Mouse (Mus musculus) heart, embryonic 16.5 days (tissue): ENCODE measurements around the gene Tub. TPM values are rescaled to one million over a fixed set of nuclear protein-coding genes. Genes with fewer than 3 reads are reported as not detected.

Source experiments
- ATAC-seq: fragments of 200-750 bp; cut with Nextera tagmentation; replicated peaks from 2 replicates; pipeline ENCODE4 v1.8.0; 2017; ENCODE audit warnings: moderate number of reproducible peaks; ENCODE audit not compliant: insufficient read depth, low FRiP score; ENCODE audit errors: extremely low read depth
- H3K27ac ChIP-seq: fragments of 300-500 bp; sonication (generic); 2 replicates; pipeline ENCODE4 v1.5.1; 2014; ENCODE audit warnings: mild to moderate bottlenecking, low read length, control low read depth, moderate library complexity
- H3K27me3 ChIP-seq: fragments of 300-500 bp; sonication (generic); 2 replicates; pipeline ENCODE4 v1.6.1; 2014; ENCODE audit warnings: low read length, mixed read lengths; ENCODE audit not compliant: control insufficient read depth, insufficient read depth
- H3K36me3 ChIP-seq: fragments of 300-500 bp; sonication (generic); 2 replicates; pipeline ENCODE4 v1.6.1; 2014; ENCODE audit not compliant: control insufficient read depth, insufficient read depth
- H3K4me1 ChIP-seq: fragments of 300-500 bp; sonication (generic); 2 replicates; pipeline ENCODE4 v1.6.1; 2014; ENCODE audit warnings: low read length, mixed read lengths; ENCODE audit not compliant: control insufficient read depth, insufficient read depth
- H3K4me2 ChIP-seq: fragments of 300-500 bp; sonication (generic); 2 replicates; pipeline ENCODE4 v1.6.1; 2014; ENCODE audit warnings: low read depth, mild to moderate bottlenecking, control low read depth, low read length
- H3K4me3 ChIP-seq: fragments of 300-500 bp; sonication (generic); 2 replicates; pipeline ENCODE4 v1.5.1; 2014; ENCODE audit warnings: mild to moderate bottlenecking, control low read depth, low read length
- H3K9ac ChIP-seq: fragments of 300-500 bp; sonication (generic); 2 replicates; pipeline ENCODE4 v1.6.1; 2014; ENCODE audit warnings: low read length, control low read depth
- H3K9me3 ChIP-seq: fragments of 300-500 bp; sonication (generic); replicated peaks from 2 replicates; pipeline ENCODE4 v1.6.1; 2016; ENCODE audit warnings: low read length; ENCODE audit not compliant: control insufficient read depth
- WGBS: fragments of 180-500 bp; shearing (Covaris S2); extraction: QIAGEN DNeasy Blood & Tissue Kit; methylation state at CpG from one replicate; pipeline ENCODE4 v1.1.7; 2014; 5-methylcytosine and 5-hydroxymethylcytosine counted together
- polyA plus RNA-seq: library from polyadenylated mRNA; unstranded; fragments of >200 nt; fragmentation: Nextera tagmentation; extraction: Ambion mirVana; gene quantifications from 2 replicates; pipeline ENCODE4 v1.2.1, GENCODE M21; 2015

Gene Tub
- polyA plus RNA-seq, 1 experiment from 2014 or later, result 0.76 TPM

- H3K9ac ChIP-seq, result no peak overlapping the region
- no peaks in the 10 kb centered on the region for H3K27me3 ChIP-seq
- peaks cover 11% of the 10 kb centered on the region for H3K4me1 ChIP-seq
- H3K36me3 ChIP-seq, result peaks cover 43% of the 10 kb centered on the region
- H3K9me3 ChIP-seq, result no peaks in the 10 kb centered on the region
- ATAC-seq, result no peak
- whole genome bisulfite sequencing, result 92% methylated on average over 4 of the region's 4 CpGs
- H3K4me3 ChIP-seq, result no peak overlapping the region
- no peak overlapping the region for H3K4me2 ChIP-seq
- H3K27ac ChIP-seq, result no peak overlapping the region
Measured at GRCm38 (mm10) chr7:108936591-108936990, 13.5 kb upstream of the Tub start.

DNA sequence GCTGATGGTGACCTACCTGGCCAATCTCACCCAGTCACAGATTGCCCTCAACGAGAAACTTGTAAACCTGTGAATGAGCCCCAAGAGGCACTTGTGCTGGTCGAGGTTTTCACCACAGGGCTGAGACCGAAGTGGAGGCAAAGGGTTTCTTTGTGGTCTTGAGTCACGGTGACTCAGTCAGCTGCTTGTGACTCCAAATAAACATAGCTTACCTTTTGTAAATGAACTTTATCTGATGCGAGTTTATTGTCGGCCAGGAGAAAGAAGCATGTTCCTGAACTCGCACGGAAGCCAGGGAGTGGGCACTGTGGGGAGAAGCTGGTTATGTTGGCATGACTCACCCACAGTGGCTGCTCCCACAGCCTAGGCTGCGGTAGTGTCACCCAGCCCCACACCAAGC is 8.7 kb upstream of the Tub start:
- Histone ChIP-seq H3K9me3 (no peaks in the 10 kb centered on the region), H3K4me1 (no peaks in the 10 kb centered on the region), H3K36me3 (peaks cover 59% of the 10 kb centered on the region), H3K4me3 (no peak overlapping the region), H3K9ac (no peak overlapping the region), H3K4me2 (no peak overlapping the region), H3K27ac (no peak overlapping the region), H3K27me3 (no peaks in the 10 kb centered on the region)
- 90% methylated on average over 9 of the region's 9 CpGs for WGBS
- ATAC-seq, result no peak

DNA sequence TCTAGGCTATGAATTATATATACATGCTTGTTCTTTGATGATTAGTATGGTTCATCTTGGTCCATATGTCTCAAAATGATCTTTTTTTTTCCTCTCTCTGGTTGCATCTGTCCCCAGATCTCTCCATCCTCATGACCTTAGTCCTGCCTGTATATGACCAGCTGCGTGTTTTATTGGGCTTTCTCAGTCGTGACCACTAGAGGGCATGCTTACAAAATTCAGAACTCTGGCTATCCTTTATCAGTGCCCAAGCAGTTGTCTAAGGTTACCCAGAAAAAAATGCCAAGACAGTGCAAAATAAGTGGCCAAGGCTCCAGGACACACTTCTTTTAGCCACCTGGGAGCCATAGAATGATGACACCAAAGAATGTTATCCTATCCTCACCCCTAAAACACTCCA is 6.1 kb upstream of the Tub start:
- Histone ChIP-seq H3K4me1 (no peaks in the 10 kb centered on the region), H3K9me3 (no peaks in the 10 kb centered on the region), H3K27ac (no peak overlapping the region), H3K27me3 (peaks cover 4% of the 10 kb centered on the region), H3K9ac (no peak overlapping the region), H3K4me3 (no peak overlapping the region), H3K36me3 (peaks cover 40% of the 10 kb centered on the region), H3K4me2 (no peak overlapping the region)
- no peak for ATAC-seq
- 6% methylated on average over 2 of the region's 2 CpGs for WGBS

- no peak overlapping the region for H3K9ac ChIP-seq
- no peaks in the 10 kb centered on the region for H3K9me3 ChIP-seq
- peaks cover 46% of the 10 kb centered on the region for H3K27me3 ChIP-seq
Measured at GRCm38 (mm10) chr7:108948611-108949010, 1.5 kb upstream of the Tub start.

DNA sequence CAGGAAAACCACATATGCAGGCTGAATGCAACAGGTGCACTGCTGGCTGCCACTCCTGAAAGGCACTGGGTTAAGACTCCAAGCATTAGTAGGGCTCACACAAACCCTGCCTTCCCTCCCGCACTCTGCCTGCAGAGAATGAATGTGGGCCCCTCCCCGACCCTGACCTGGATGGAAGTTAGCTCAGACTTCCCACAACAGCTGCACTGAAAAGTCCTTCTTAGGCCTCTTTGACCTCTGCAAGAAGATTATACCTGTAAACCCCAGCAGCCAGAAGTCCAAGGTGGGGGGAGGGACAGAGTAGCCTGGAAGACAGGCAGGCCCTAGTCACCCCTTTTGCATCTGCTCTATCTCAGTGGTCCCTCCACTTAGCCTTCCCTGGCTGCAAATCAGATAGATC is 837 bp upstream of the Tub start:
- Histone ChIP-seq H3K4me3 (no peak overlapping the region), H3K9me3 (no peaks in the 10 kb centered on the region), H3K4me1 (peaks cover 10% of the 10 kb centered on the region), H3K4me2 (no peak overlapping the region), H3K36me3 (0 out of 2 replicates have a peak, but pooled peaks cover 2% of the 10 kb centered on the region), H3K9ac (no peak overlapping the region), H3K27ac (no peak overlapping the region), H3K27me3 (peaks cover 46% of the 10 kb centered on the region)
- no peak for ATAC-seq
- WGBS, result 37% methylated on average over 2 of the region's 2 CpGs

More at GRCm38 (mm10) chr7:108948611-108949010, 1.5 kb upstream of the Tub start:
- Histone ChIP-seq H3K4me3 (no peak overlapping the region), H3K27ac (no peak overlapping the region), H3K36me3 (0 out of 2 replicates have a peak, but pooled peaks cover 5% of the 10 kb centered on the region), H3K4me2 (no peak overlapping the region), H3K4me1 (peaks cover 10% of the 10 kb centered on the region)
- ATAC-seq, result no peak

GRCm38 (mm10) chr7:108950762-108951331 is 709 bp downstream of the Tub start:
- H3K4me1 ChIP-seq, result peaks cover 10% of the 10 kb centered on the region
- H3K27ac ChIP-seq, result no peak overlapping the region
- peak overlapping the region; percentile 51 for H3K4me3 ChIP-seq
- ATAC-seq, result no peak
- H3K9ac ChIP-seq, result peak overlapping the region; percentile 2; the same call in 1 of the 2 replicates
- WGBS, result 2% methylated on average over 52 of the region's 52 CpGs
- no peaks in the 10 kb centered on the region for H3K9me3 ChIP-seq
- H3K4me2 ChIP-seq, result peak overlapping the region; percentile 67
- H3K27me3 ChIP-seq, result peaks cover 46% of the 10 kb centered on the region
- no peaks in the 10 kb centered on the region for H3K36me3 ChIP-seq

DNA sequence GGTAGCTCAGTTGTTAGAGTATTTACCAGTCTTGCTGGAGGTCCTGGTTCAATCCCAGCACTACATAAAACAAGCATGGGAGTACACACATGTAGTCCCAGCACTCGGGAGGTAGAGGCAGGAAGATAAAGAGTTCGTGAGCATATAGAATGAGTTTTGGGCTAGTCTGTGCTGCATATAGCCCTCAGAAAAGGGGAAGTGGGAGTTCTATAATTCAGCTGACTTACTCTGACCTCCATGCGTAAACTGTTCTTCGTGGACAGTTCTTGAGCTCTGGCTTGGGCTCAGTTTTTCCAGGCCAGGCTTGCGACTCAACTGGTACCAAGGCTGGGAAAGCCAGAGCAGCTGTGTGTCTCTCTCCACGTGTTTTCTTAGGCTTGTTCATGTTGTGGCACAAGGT is 2.7 kb downstream of the Tub start:
- H3K4me3 ChIP-seq, result no peak overlapping the region
- H3K4me2 ChIP-seq, result no peak overlapping the region
- no peaks in the 10 kb centered on the region for H3K9me3 ChIP-seq
- no peaks in the 10 kb centered on the region for H3K36me3 ChIP-seq
- H3K27me3 ChIP-seq, result peaks cover 46% of the 10 kb centered on the region
- no peak overlapping the region for H3K27ac ChIP-seq
- no peak for ATAC-seq
- peaks cover 10% of the 10 kb centered on the region for H3K4me1 ChIP-seq
- no peak overlapping the region for H3K9ac ChIP-seq
- 71% methylated on average over 6 of the region's 6 CpGs for WGBS

- no peak for ATAC-seq
- WGBS, result 40% methylated on average over 4 of the region's 4 CpGs
- H3K27me3 ChIP-seq, result peaks cover 40% of the 10 kb centered on the region
Measured at GRCm38 (mm10) chr7:108954185-108954584, 4.0 kb downstream of the Tub start.

DNA sequence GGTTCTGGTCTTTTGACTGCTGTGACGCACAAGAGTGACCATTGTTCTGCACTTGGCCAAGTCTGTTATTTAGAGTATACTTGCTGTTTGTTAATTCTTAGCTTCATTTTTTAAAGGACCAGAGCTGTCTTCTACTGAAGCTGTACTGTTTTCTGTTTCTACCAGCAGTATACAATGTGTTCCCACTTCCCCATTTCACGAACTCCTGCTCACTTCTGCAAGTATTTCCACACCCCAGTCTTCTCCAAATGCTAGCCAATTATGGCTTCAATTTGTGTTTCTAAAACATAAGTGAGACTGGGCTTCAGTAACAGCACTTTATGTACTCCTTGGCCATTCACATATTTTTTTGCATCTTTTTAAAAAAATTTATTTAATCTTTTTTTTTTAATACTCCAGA is 7.6 kb downstream of the Tub start:
- ATAC-seq, result no peak
- H3K4me1 ChIP-seq, result no peaks in the 10 kb centered on the region
- H3K27me3 ChIP-seq, result peaks cover 10% of the 10 kb centered on the region
- H3K4me2 ChIP-seq, result no peak overlapping the region
- 66% methylated on average over 2 of the region's 2 CpGs for WGBS
- H3K9ac ChIP-seq, result no peak overlapping the region
- no peak overlapping the region for H3K4me3 ChIP-seq
- no peaks in the 10 kb centered on the region for H3K36me3 ChIP-seq
- H3K9me3 ChIP-seq, result no peaks in the 10 kb centered on the region
- no peak overlapping the region for H3K27ac ChIP-seq

More at GRCm38 (mm10) chr7:108954185-108954584, 4.0 kb downstream of the Tub start:
- Histone ChIP-seq H3K4me2 (no peak overlapping the region), H3K9ac (no peak overlapping the region), H3K4me3 (no peak overlapping the region), H3K36me3 (no peaks in the 10 kb centered on the region), H3K9me3 (no peaks in the 10 kb centered on the region), H3K4me1 (peaks cover 10% of the 10 kb centered on the region), H3K27ac (no peak overlapping the region)
